9 mouse cellular contexts compared by ENCODE assay signal in the genomic region with DNA sequence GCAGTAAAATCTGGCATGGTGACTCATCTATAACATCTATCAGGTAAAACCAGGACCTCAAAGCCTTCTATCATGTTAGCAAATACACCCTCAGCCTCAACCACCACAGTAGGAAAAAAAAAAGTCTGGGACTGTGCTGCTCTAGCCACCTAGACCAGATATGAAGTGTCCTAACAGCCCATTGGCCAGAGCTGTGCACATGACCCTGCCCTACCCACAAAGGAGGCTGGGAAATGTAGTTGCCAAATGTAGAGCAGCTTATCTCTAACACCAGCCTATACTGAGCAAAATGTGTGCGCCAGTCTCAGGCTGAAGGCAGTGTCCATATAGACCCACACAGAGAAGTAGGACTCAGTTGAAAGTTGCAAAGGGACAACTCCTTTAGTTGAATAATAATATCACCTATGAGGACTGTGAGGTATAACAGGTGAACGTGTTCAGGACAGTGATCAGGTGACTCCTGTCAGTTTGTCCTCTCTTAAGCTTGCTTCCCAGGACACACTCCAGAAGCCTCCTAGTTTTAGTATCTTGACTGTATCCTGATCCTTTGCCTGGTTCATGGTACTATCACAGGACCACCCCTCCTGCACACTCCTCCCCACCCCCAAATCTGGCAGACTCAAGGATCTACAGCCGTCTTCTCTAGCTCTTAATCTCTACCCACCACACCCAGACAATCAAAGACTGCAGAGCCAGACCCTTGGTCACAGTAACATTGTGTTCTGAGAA. TPM values are rescaled to one million over a fixed set of nuclear protein-coding genes. Genes with fewer than 3 reads are reported as not detected.
A peak's percentile ranks its signal among the peaks of the same experiment; 100 is the strongest.
DNase-seq lines count a peak whose midpoint lies in the region; ATAC-seq lines count a peak whose summit lies in the region.
"Had no signal": no experiment of that assay in that cellular context is flagged by ENCODE, and none has a peak within 500 bp of the region (broad histone marks: within the 10 kb centered on the region; RNA-seq: fewer than 3 reads in every experiment).

No protein-coding gene starts in this region.

- peak; percentile 99 for ATAC-seq in frontal cortex, adult (ENCODE audit: low TSS enrichment)
- peak; percentile 99 for ATAC-seq in intestine, embryonic 16.5 days
- peak; percentile 87 for ATAC-seq in midbrain, embryonic 11.5 days (ENCODE audit: low FRiP score)

- intact Hi-C loops in left cerebral cortex, postnatal 36 days (cut with DNase I): no loop called here

- peaks cover 24% of the 10 kb centered on the region for H3K27me3 ChIP-seq in intestine, embryonic 16.5 days (replicated peaks; ENCODE audit: control insufficient read depth, insufficient read depth, low read length)
- H3K27me3 ChIP-seq in midbrain, embryonic 11.5 days (ENCODE audit: control insufficient read depth, insufficient read depth, low read length): peaks cover 19% of the 10 kb centered on the region; the same call in 1 of the 2 replicates

- H3K9me3 ChIP-seq in intestine, embryonic 16.5 days (ENCODE audit: control insufficient read depth, low read length): no peaks in the 10 kb centered on the region
- H3K9me3 ChIP-seq in midbrain, embryonic 11.5 days (ENCODE audit: control insufficient read depth, low read length): no peaks in the 10 kb centered on the region

- H3K4me2 ChIP-seq in intestine, embryonic 16.5 days (ENCODE audit: low read depth, low read length): no peak overlapping the region
- no peak overlapping the region for H3K4me2 ChIP-seq in midbrain, embryonic 11.5 days

- WGBS in intestine, embryonic 16.5 days: 53% methylated on average over 3 of the region's 3 CpGs
- WGBS in midbrain, embryonic 11.5 days: 61% methylated on average over 3 of the region's 3 CpGs

- DNase-seq in frontal cortex, postnatal 25 days (ENCODE audit: low spot score in 2 of 2): no peak
- peak; percentile 17 for DNase-seq in cerebellum, adult 9-11 months
- peak; percentile 98 for DNase-seq in heart, adult 11 months
- peak; percentile 33 to 38 for DNase-seq in left cerebral cortex, postnatal 36 days (ENCODE audit: low spot score in 2 of 2)
- DNase-seq in midbrain, embryonic 11.5 days (ENCODE audit: low spot score, missing footprints): no peak
- DNase-seq in spleen, adult 12 weeks (ENCODE audit: low spot score): peak; percentile 1

- no peaks in the 10 kb centered on the region for H3K36me3 ChIP-seq in intestine, embryonic 16.5 days (ENCODE audit: control insufficient read depth, insufficient read depth, low read length)
- H3K36me3 ChIP-seq in midbrain, embryonic 11.5 days (ENCODE audit: control insufficient read depth, insufficient read depth, low read length): no peaks in the 10 kb centered on the region

- H3K9ac ChIP-seq in intestine, embryonic 16.5 days (ENCODE audit: low read depth, low read length): no peak overlapping the region
- H3K9ac ChIP-seq in midbrain, embryonic 11.5 days (ENCODE audit: low read length): no peak overlapping the region

- no peak overlapping the region for H3K27ac ChIP-seq in intestine, embryonic 16.5 days (ENCODE audit: low read length)
- H3K27ac ChIP-seq in midbrain, embryonic 11.5 days (ENCODE audit: low read depth, low read length): no peak overlapping the region

- H3K4me3 ChIP-seq in intestine, embryonic 16.5 days (ENCODE audit: low read length): no peak overlapping the region
- no peak overlapping the region for H3K4me3 ChIP-seq in midbrain, embryonic 11.5 days (ENCODE audit: low read depth, low read length)

- 0 out of 2 replicates have a peak, but pooled peaks cover 3% of the 10 kb centered on the region for H3K4me1 ChIP-seq in intestine, embryonic 16.5 days (ENCODE audit: control insufficient read depth, insufficient read depth, low read length)
- 0 out of 2 replicates have a peak, but pooled peaks cover 4% of the 10 kb centered on the region for H3K4me1 ChIP-seq in midbrain, embryonic 11.5 days (ENCODE audit: control insufficient read depth, insufficient read depth, low read length)

RNA-seq across cellular contexts. Expression of gene Trh, which starts 3.1 kb away (rescaled TPM):
- polyA plus RNA-seq in intestine, embryonic 16.5 days (2015; fragmentation: Nextera tagmentation; extraction: Ambion mirVana): 1.8 and 2.5 TPM in 2 replicates
- total RNA-seq in left cerebral cortex, postnatal 36 days (2021): 1 to 10 TPM; 1.9 to 9.9 TPM
- polyA plus RNA-seq in midbrain, embryonic 11.5 days (2014; fragmentation: Nextera tagmentation; extraction: Ambion mirVana): 6.6 and 11.1 TPM in 2 replicates
- total RNA-seq: gastrocnemius, postnatal 4 days had no signal

RNA-seq across cellular contexts. Expression of gene Rbsn, which starts 26.6 kb away (rescaled TPM):
- 16.0 and 16.6 TPM in 2 replicates for polyA plus RNA-seq in intestine, embryonic 16.5 days (2015; fragmentation: Nextera tagmentation; extraction: Ambion mirVana)
- total RNA-seq in left cerebral cortex, postnatal 36 days (2021): 10 to 100 TPM; 40.3 to 46.8 TPM
- polyA plus RNA-seq in midbrain, embryonic 11.5 days (2014; fragmentation: Nextera tagmentation; extraction: Ambion mirVana): 15.8 and 17.3 TPM in 2 replicates

RNA-seq across cellular contexts. Expression of gene Mrps25, which starts 57.5 kb away (rescaled TPM):
- 110 and 115 TPM in 2 replicates for polyA plus RNA-seq in intestine, embryonic 16.5 days (2015; fragmentation: Nextera tagmentation; extraction: Ambion mirVana)
- total RNA-seq in left cerebral cortex, postnatal 36 days (2021): 10 to 100 TPM; 53.0 TPM
- 79.2 and 86.8 TPM in 2 replicates for polyA plus RNA-seq in midbrain, embryonic 11.5 days (2014; fragmentation: Nextera tagmentation; extraction: Ambion mirVana)

Comparison
In these comparisons a context has a peak if more than half of its experiments do, and no peak if none do; other contexts are left out.
1. DNase-seq: peak in cerebellum, adult 9-11 months (single experiment), heart, adult 11 months (single experiment), left cerebral cortex, postnatal 36 days (2 of 2) and spleen, adult 12 weeks (single experiment); none in frontal cortex, postnatal 25 days (0 of 2) and midbrain, embryonic 11.5 days (single experiment).
2. Peak in every context shown above with its lines, with median percentiles within 50 percentile points of each other: ATAC-seq.